Mouse (Mus musculus): ENCODE results near the gene Itpkc. TPM values are rescaled to one million over a fixed set of nuclear protein-coding genes. Genes with fewer than 3 reads are reported as not detected.
A peak's percentile ranks its signal among the peaks of the same experiment; 100 is the strongest.

The Itpkc gene
- polyA plus RNA-seq, 1 experiment = 12.4 TPM

DNA sequence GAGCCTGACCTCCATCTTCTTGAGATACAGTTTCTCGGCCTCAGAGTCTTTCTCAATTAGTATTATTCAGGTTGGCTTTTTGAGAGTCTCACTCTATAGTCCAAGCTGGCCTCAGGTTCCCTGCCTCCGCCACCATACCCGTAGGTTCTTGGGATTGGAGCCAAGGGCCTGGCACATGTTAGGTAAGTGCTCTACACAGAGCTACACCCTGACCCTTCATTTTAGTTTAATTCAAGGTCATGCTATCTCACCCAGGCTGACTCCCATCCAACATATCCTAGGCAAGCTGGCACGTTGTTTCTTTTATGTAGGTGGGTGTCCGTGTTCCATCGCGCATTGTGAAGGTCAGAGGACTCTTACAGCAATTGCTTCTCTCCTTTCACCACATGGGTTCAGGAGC, 53.6 kb downstream of the Itpkc start:
- WGBS = 98% methylated on average over 7 of the region's 7 CpGs
- no peak for DNase-seq
- no peak for TF ChIP-seq CTCF (IDR thresholded peaks at IDR 0.05; ENCODE audit: borderline replicate concordance, control insufficient read depth, extremely low read depth, insufficient read depth, low read length, poor library complexity)
- TF ChIP-seq POLR2A (IDR thresholded peaks at IDR 0.05; ENCODE audit: control insufficient read depth, extremely low read depth, insufficient read depth, low read length, poor library complexity) = no peak

DNA sequence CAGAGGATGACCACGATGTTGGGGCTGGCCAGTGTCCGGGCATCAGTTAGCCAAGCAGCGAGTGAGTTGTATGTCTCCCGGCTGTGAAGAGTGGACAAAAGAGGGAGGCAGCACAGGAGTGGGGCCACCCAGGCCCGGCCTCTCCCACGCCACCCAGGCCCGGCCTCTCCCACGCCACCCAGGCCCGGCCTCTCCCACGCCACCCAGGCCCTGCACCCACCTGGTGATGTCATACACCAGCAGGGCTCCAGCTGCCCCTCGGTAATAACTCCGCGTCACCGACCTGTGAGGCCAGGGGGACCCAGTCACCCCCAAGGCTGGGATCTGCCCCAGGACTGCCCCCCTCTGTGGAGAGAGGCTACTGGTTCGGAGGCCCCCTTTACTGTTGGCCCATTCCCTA, 54.0 kb downstream of the Itpkc start:
- no peak overlapping the region for H3K4me3 ChIP-seq (ENCODE audit: control insufficient read depth, insufficient read depth, low read length)
- TF ChIP-seq CTCF (IDR thresholded peaks at IDR 0.05; ENCODE audit: borderline replicate concordance, control insufficient read depth, extremely low read depth, insufficient read depth, low read length, poor library complexity) (no peak), POLR2A (IDR thresholded peaks at IDR 0.05; ENCODE audit: control insufficient read depth, extremely low read depth, insufficient read depth, low read length, poor library complexity) (no peak)
- H3K27ac ChIP-seq (ENCODE audit: control insufficient read depth, insufficient read depth, low read length) = no peak overlapping the region
- no peaks in the 10 kb centered on the region for H3K4me1 ChIP-seq (replicated peaks; ENCODE audit: control insufficient read depth, insufficient read depth, low read length)
- no peak for DNase-seq
- peaks cover 13% of the 10 kb centered on the region for H3K36me3 ChIP-seq (ENCODE audit: control insufficient read depth, insufficient read depth, low read length)
- H3K27me3 ChIP-seq (ENCODE audit: control insufficient read depth, insufficient read depth, low read length) = no peaks in the 10 kb centered on the region
- 97% methylated on average over 15 of the region's 15 CpGs for WGBS

More for the DNA sequence above, 53.6 kb downstream of the Itpkc start:
- Histone ChIP-seq H3K4me3 (ENCODE audit: control insufficient read depth, insufficient read depth, low read length) (no peak overlapping the region), H3K27ac (ENCODE audit: control insufficient read depth, insufficient read depth, low read length) (no peak overlapping the region), H3K4me1 (replicated peaks; ENCODE audit: control insufficient read depth, insufficient read depth, low read length) (no peaks in the 10 kb centered on the region), H3K36me3 (ENCODE audit: control insufficient read depth, insufficient read depth, low read length) (peaks cover 13% of the 10 kb centered on the region), H3K27me3 (ENCODE audit: control insufficient read depth, insufficient read depth, low read length) (no peaks in the 10 kb centered on the region)

DNA sequence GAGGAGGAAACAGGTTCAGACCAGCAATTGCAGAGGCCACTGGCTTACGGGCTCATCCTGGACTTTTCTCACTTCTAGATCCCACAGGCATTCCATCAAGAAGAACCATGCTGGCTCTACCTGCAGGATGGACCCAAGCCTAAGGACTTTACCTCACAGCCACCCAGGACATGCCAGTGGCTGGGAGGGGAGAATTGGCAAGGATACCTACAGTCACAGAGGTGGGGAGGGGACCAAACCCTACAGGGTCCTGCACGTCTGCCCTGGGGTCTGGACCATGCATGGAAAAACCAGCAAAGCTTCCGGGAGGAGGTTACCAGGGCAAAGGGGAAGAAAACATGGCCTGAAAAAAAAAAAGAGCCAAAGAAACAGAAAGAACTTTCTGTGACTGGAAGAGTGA, 57.5 kb downstream of the Itpkc start:
- TF ChIP-seq CTCF (IDR thresholded peaks at IDR 0.05; ENCODE audit: borderline replicate concordance, control insufficient read depth, extremely low read depth, insufficient read depth, low read length, poor library complexity) = no peak
- no peak for TF ChIP-seq POLR2A (IDR thresholded peaks at IDR 0.05; ENCODE audit: control insufficient read depth, extremely low read depth, insufficient read depth, low read length, poor library complexity)
- no peak for DNase-seq
- Histone ChIP-seq H3K27ac (ENCODE audit: control insufficient read depth, insufficient read depth, low read length) (no peak overlapping the region), H3K4me1 (replicated peaks; ENCODE audit: control insufficient read depth, insufficient read depth, low read length) (peaks cover 16% of the 10 kb centered on the region), H3K27me3 (ENCODE audit: control insufficient read depth, insufficient read depth, low read length) (no peaks in the 10 kb centered on the region), H3K4me3 (ENCODE audit: control insufficient read depth, insufficient read depth, low read length) (no peak overlapping the region), H3K36me3 (ENCODE audit: control insufficient read depth, insufficient read depth, low read length) (peaks cover 13% of the 10 kb centered on the region)
- 99% methylated on average over 3 of the region's 3 CpGs for WGBS

DNA sequence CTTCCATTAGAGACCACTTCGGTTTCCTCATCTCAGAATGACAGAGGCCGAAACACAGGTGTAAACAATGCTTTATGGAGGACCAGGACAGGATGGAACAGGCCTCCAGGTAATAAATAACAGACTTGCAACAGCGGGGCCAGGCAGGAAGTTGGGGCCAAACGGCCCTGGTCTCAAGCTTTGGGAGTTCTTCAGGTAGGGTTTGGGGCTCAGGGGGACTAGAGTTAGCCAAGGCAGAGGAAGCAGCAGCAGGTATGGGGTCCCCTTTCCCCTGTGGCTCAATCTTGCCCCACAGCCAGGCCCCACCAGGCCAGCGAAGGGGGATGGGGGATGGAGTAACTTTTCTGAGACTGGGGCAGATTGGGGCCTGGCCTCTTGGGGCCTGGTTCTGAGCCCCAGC, 60.1 kb downstream of the Itpkc start:
- no peaks in the 10 kb centered on the region for H3K27me3 ChIP-seq (ENCODE audit: control insufficient read depth, insufficient read depth, low read length)
- 78% methylated on average over 5 of the region's 5 CpGs for WGBS

DNA sequence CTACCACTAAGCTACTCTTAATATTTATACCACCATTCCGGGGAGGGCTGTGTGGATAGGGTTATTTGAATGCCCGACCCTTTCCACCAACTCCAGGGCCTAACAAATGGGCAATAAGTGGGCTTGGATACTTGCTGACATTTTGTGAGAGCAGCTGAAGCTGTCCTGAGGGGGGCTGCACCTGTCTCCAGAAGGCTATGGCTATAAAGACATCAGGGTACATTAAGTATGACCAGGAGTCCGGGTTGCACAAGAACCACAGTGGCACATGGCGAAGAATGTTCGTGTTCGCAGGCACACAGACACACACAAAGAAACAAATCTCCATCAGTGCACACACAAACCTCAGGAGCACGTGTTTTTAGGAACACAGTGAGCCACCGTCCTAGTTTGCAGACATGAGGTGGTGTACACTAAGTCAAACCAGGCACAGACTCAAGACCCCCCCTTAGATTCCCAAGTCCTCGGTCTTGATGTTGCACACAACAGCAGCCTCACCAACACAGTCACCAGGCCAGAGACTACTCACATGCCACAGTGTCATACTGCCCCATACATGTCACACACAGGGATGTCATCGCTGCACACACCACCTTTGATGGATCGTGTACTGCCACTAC, 60.9 kb downstream of the Itpkc start:
- DNase-seq = no peak
- Histone ChIP-seq H3K36me3 (ENCODE audit: control insufficient read depth, insufficient read depth, low read length) (peaks cover 4% of the 10 kb centered on the region), H3K4me3 (ENCODE audit: control insufficient read depth, insufficient read depth, low read length) (peak overlapping the region; percentile 63), H3K27ac (ENCODE audit: control insufficient read depth, insufficient read depth, low read length) (peak overlapping the region; percentile 96), H3K27me3 (ENCODE audit: control insufficient read depth, insufficient read depth, low read length) (no peaks in the 10 kb centered on the region), H3K4me1 (replicated peaks; ENCODE audit: control insufficient read depth, insufficient read depth, low read length) (peaks cover 42% of the 10 kb centered on the region)
- TF ChIP-seq CTCF (IDR thresholded peaks at IDR 0.05; ENCODE audit: borderline replicate concordance, control insufficient read depth, extremely low read depth, insufficient read depth, low read length, poor library complexity) (no peak), POLR2A (IDR thresholded peaks at IDR 0.05; ENCODE audit: control insufficient read depth, extremely low read depth, insufficient read depth, low read length, poor library complexity) (no peak)
- WGBS = 53% methylated on average over 11 of the region's 11 CpGs

More for the DNA sequence above, 60.1 kb downstream of the Itpkc start:
- peaks cover 37% of the 10 kb centered on the region for H3K4me1 ChIP-seq (replicated peaks; ENCODE audit: control insufficient read depth, insufficient read depth, low read length)
- no peak overlapping the region for H3K4me3 ChIP-seq (ENCODE audit: control insufficient read depth, insufficient read depth, low read length)
- TF ChIP-seq CTCF (IDR thresholded peaks at IDR 0.05; ENCODE audit: borderline replicate concordance, control insufficient read depth, extremely low read depth, insufficient read depth, low read length, poor library complexity) (no peak), POLR2A (IDR thresholded peaks at IDR 0.05; ENCODE audit: control insufficient read depth, extremely low read depth, insufficient read depth, low read length, poor library complexity) (no peak)
- H3K27ac ChIP-seq (ENCODE audit: control insufficient read depth, insufficient read depth, low read length) = peak overlapping the region; percentile 96
- H3K36me3 ChIP-seq (ENCODE audit: control insufficient read depth, insufficient read depth, low read length) = peaks cover 8% of the 10 kb centered on the region
- no peak for DNase-seq

DNA sequence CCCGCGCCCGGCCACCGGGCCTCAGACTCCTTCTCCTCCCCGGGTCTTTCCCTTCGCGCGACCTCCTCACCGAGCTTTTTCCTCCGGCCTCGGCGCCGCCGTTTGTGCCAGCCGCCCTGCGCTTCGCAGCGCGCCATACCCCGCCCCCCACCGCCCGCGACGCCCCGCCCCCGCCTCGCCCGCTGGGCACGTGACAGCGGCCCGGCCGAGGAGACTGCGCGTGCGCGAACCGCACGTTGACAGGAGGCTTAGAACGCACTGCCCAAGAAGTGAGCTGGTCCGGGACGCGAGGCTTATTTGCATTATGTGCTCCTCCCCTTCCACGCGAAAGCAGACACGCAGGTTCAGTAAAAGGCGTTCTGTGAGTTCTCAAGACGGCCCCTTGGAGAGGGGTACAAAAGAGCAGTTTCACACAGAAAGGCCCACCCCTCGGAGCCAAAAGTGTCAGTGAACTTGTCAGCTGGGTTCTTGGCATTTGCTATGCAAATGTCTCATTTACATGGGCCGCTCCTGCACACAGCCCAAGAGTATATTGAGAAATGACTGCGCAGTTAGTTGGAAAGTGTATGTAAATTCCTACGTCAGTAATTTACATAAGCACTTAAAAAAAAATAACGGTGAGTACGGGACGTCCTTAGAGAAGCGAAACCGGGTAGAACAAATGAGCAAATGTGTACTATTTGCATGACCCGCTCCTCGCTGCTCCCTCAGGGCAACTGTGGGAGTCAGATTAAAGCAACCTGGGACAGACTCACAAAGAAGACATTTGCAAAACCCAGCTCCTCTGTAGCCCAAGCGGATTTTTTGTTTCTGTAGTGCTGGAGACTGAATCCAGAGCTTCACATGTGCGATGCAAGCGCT, 61.6 kb downstream of the Itpkc start, which contains the start of gene Egln2:
Egln2 (minus strand) TSS at position 189 of the 861 bp plus-strand sequence.
- peak within 1 kb of the TSS; percentile 95 for H3K4me3 ChIP-seq (ENCODE audit: control insufficient read depth, insufficient read depth, low read length)
- peaks cover 42% of the 10 kb centered on the region for H3K4me1 ChIP-seq (replicated peaks; ENCODE audit: control insufficient read depth, insufficient read depth, low read length)
- TF ChIP-seq CTCF (IDR thresholded peaks at IDR 0.05; ENCODE audit: borderline replicate concordance, control insufficient read depth, extremely low read depth, insufficient read depth, low read length, poor library complexity) = no peak
- peak; percentile 30; the same call in 1 of the 2 replicates for TF ChIP-seq POLR2A (IDR thresholded peaks at IDR 0.05; ENCODE audit: control insufficient read depth, extremely low read depth, insufficient read depth, low read length, poor library complexity)
- H3K27ac ChIP-seq (ENCODE audit: control insufficient read depth, insufficient read depth, low read length) = peak within 1 kb of the TSS; percentile 96
- H3K36me3 ChIP-seq (ENCODE audit: control insufficient read depth, insufficient read depth, low read length) = no peaks in the 10 kb centered on the region; the same call in 1 of the 2 replicates
- H3K27me3 ChIP-seq (ENCODE audit: control insufficient read depth, insufficient read depth, low read length) = no peaks in the 10 kb centered on the region
- WGBS = under 1% methylated on average over 58 of the region's 61 CpGs
- DNase-seq = peak; percentile 92

All from thymus, adult 2 months (tissue).